Mouse (Mus musculus) forebrain, embryonic 14.5 days (tissue): ENCODE data around the gene Slc2a6. TPM values are rescaled to one million over a fixed set of nuclear protein-coding genes. Genes with fewer than 3 reads are reported as not detected.

Experiments
- ATAC-seq: fragments of 200-750 bp; cut with Nextera tagmentation; 2 replicates; pipeline ENCODE4 v1.8.0; 2017; ENCODE audit warnings: mild to moderate bottlenecking, moderate library complexity
- DNase-seq: peaks from one replicate; pipeline ENCODE4 v3.0.0-alpha.2; 2015; ENCODE audit warnings: low spot score
- H3K27ac ChIP-seq: fragments of 300-500 bp; sonication (generic); 2 replicates; pipeline ENCODE4 v1.5.1; 2014; ENCODE audit warnings: low read depth, mild to moderate bottlenecking, control low read depth, low read length, moderate library complexity
- H3K27me3 ChIP-seq: fragments of 300-500 bp; sonication (generic); replicated peaks from 2 replicates; pipeline ENCODE4 v1.6.1; 2014; ENCODE audit warnings: low read length, control low read depth, mixed read lengths; ENCODE audit not compliant: control insufficient read depth, insufficient read depth
- H3K36me3 ChIP-seq: fragments of 300-500 bp; sonication (generic); 2 replicates; pipeline ENCODE4 v1.6.1; 2014; ENCODE audit warnings: low read length, control low read depth; ENCODE audit not compliant: control insufficient read depth, insufficient read depth
- H3K4me1 ChIP-seq: fragments of 300-500 bp; sonication (generic); 2 replicates; pipeline ENCODE4 v1.6.1; 2014; ENCODE audit warnings: antibody characterized with exemption, low read length, control low read depth; ENCODE audit not compliant: control insufficient read depth, insufficient read depth
- H3K4me2 ChIP-seq: fragments of 300-500 bp; sonication (generic); 2 replicates; pipeline ENCODE4 v1.6.1; 2014; ENCODE audit warnings: mild to moderate bottlenecking, control low read depth, low read length
- H3K4me3 ChIP-seq: fragments of 300-500 bp; sonication (generic); 2 replicates; pipeline ENCODE4 v1.5.1; 2014; ENCODE audit warnings: low read depth, low read length, control low read depth
- H3K9ac ChIP-seq: fragments of 300-500 bp; sonication (generic); 2 replicates; pipeline ENCODE4 v1.6.1; 2014; ENCODE audit warnings: mild to moderate bottlenecking, low read length, control low read depth, moderate library complexity
- H3K9me3 ChIP-seq: fragments of 300-500 bp; sonication (generic); replicated peaks from 2 replicates; pipeline ENCODE4 v1.6.1; 2016; ENCODE audit warnings: low read length, control low read depth, mixed read lengths; ENCODE audit not compliant: control insufficient read depth
- WGBS: fragments of 180-500 bp; shearing (Covaris S2); extraction: QIAGEN DNeasy Blood & Tissue Kit; methylation state at CpG from one replicate; pipeline ENCODE4 v1.1.7; 2014; 5-methylcytosine and 5-hydroxymethylcytosine counted together
- polyA plus RNA-seq: library from polyadenylated mRNA; unstranded; fragments of >200 nt; fragmentation: Nextera tagmentation; extraction: Ambion mirVana; gene quantifications from 2 replicates; pipeline ENCODE4 v1.2.1, GENCODE M21; 2014

Slc2a6 gene
- polyA plus RNA-seq, 1 experiment from 2014 or later = 3.4 TPM

- no peak for ATAC-seq
- Histone ChIP-seq H3K4me3 (no peak overlapping the region), H3K27ac (no peak overlapping the region), H3K9me3 (no peaks in the 10 kb centered on the region), H3K27me3 (no peaks in the 10 kb centered on the region), H3K4me2 (no peak overlapping the region), H3K4me1 (peaks cover 13% of the 10 kb centered on the region), H3K9ac (no peak overlapping the region), H3K36me3 (no peaks in the 10 kb centered on the region)
- WGBS = 58% methylated on average over 4 of the region's 4 CpGs
- DNase-seq = no peak
Observed at GRCm38 (mm10) chr2:27006255-27006654, 21.5 kb downstream of the Slc2a6 start.

GRCm38 (mm10) chr2:26997993-26998392 lies 29.8 kb downstream of the Slc2a6 start:
- no peaks in the 10 kb centered on the region for H3K9me3 ChIP-seq
- ATAC-seq (no peak), DNase-seq (no peak)
- H3K27ac ChIP-seq = no peak overlapping the region
- H3K4me2 ChIP-seq = no peak overlapping the region
- no peaks in the 10 kb centered on the region for H3K4me1 ChIP-seq
- no peak overlapping the region for H3K4me3 ChIP-seq
- 90% methylated on average over 7 of the region's 7 CpGs for WGBS
- H3K9ac ChIP-seq = no peak overlapping the region
- H3K27me3 ChIP-seq = no peaks in the 10 kb centered on the region
- H3K36me3 ChIP-seq = no peaks in the 10 kb centered on the region

- 83% methylated on average over 1 of the region's 1 CpGs for WGBS
- DNase-seq (no peak), ATAC-seq (no peak)
Observed at GRCm38 (mm10) chr2:26997498-26997897, 30.3 kb downstream of the Slc2a6 start.

GRCm38 (mm10) chr2:26993936-26994335 lies 33.9 kb downstream of the Slc2a6 start:
- no peak for DNase-seq
- 84% methylated on average over 3 of the region's 3 CpGs for WGBS
- H3K27ac ChIP-seq = no peak overlapping the region

More at GRCm38 (mm10) chr2:26997498-26997897, 30.3 kb downstream of the Slc2a6 start:
- Histone ChIP-seq H3K36me3 (no peaks in the 10 kb centered on the region), H3K9me3 (no peaks in the 10 kb centered on the region), H3K27me3 (no peaks in the 10 kb centered on the region), H3K4me1 (no peaks in the 10 kb centered on the region), H3K27ac (no peak overlapping the region), H3K4me3 (no peak overlapping the region), H3K9ac (no peak overlapping the region), H3K4me2 (no peak overlapping the region)

GRCm38 (mm10) chr2:26984640-26985039 lies 43.2 kb downstream of the Slc2a6 start:
- WGBS = 85% methylated on average over 5 of the region's 5 CpGs
- ATAC-seq = no peak
- H3K27me3 ChIP-seq = no peaks in the 10 kb centered on the region
- no peaks in the 10 kb centered on the region for H3K4me1 ChIP-seq
- no peak overlapping the region for H3K4me2 ChIP-seq
- H3K27ac ChIP-seq = no peak overlapping the region
- H3K4me3 ChIP-seq = no peak overlapping the region
- no peak overlapping the region for H3K9ac ChIP-seq
- H3K9me3 ChIP-seq = no peaks in the 10 kb centered on the region
- no peak for DNase-seq
- H3K36me3 ChIP-seq = no peaks in the 10 kb centered on the region

More at GRCm38 (mm10) chr2:26993936-26994335, 33.9 kb downstream of the Slc2a6 start:
- no peak overlapping the region for H3K9ac ChIP-seq
- H3K4me3 ChIP-seq = no peak overlapping the region
- no peak overlapping the region for H3K4me2 ChIP-seq
- no peaks in the 10 kb centered on the region for H3K4me1 ChIP-seq
- H3K36me3 ChIP-seq = no peaks in the 10 kb centered on the region
- H3K27me3 ChIP-seq = no peaks in the 10 kb centered on the region
- H3K9me3 ChIP-seq = no peaks in the 10 kb centered on the region
- no peak for ATAC-seq

GRCm38 (mm10) chr2:26984179-26984578 lies 43.6 kb downstream of the Slc2a6 start:
- 68% methylated on average over 2 of the region's 2 CpGs for WGBS
- H3K4me3 ChIP-seq = no peak overlapping the region
- H3K4me2 ChIP-seq = no peak overlapping the region
- ATAC-seq (no peak), DNase-seq (no peak)
- no peaks in the 10 kb centered on the region for H3K36me3 ChIP-seq
- H3K9ac ChIP-seq = no peak overlapping the region
- no peak overlapping the region for H3K27ac ChIP-seq
- H3K27me3 ChIP-seq = no peaks in the 10 kb centered on the region
- H3K4me1 ChIP-seq = no peaks in the 10 kb centered on the region
- H3K9me3 ChIP-seq = no peaks in the 10 kb centered on the region

GRCm38 (mm10) chr2:26980361-26980760 lies 47.4 kb downstream of the Slc2a6 start:
- 86% methylated on average over 1 of the region's 1 CpGs for WGBS
- Histone ChIP-seq H3K4me1 (no peaks in the 10 kb centered on the region), H3K4me3 (no peak overlapping the region), H3K9me3 (no peaks in the 10 kb centered on the region), H3K4me2 (no peak overlapping the region), H3K27ac (no peak overlapping the region), H3K36me3 (no peaks in the 10 kb centered on the region), H3K9ac (no peak overlapping the region), H3K27me3 (no peaks in the 10 kb centered on the region)
- no peak for ATAC-seq
- DNase-seq = no peak

GRCm38 (mm10) chr2:26973960-26974359 lies 53.8 kb downstream of the Slc2a6 start:
- no peak overlapping the region for H3K4me2 ChIP-seq
- WGBS = 65% methylated on average over 4 of the region's 4 CpGs
- H3K9me3 ChIP-seq = no peaks in the 10 kb centered on the region
- DNase-seq (no peak), ATAC-seq (no peak)
- no peaks in the 10 kb centered on the region for H3K27me3 ChIP-seq
- no peak overlapping the region for H3K9ac ChIP-seq
- H3K4me1 ChIP-seq = no peaks in the 10 kb centered on the region
- no peak overlapping the region for H3K27ac ChIP-seq
- no peak overlapping the region for H3K4me3 ChIP-seq
- H3K36me3 ChIP-seq = no peaks in the 10 kb centered on the region

GRCm38 (mm10) chr2:26973116-26973515 lies 54.7 kb downstream of the Slc2a6 start, which contains the start of gene Adamts13:
TSS of gene Adamts13 (plus strand) at chr2:26973416.
- no peaks in the 10 kb centered on the region for H3K9me3 ChIP-seq

More at GRCm38 (mm10) chr2:26973116-26973515, 54.7 kb downstream of the Slc2a6 start, which contains the start of gene Adamts13:
- 67% methylated on average over 3 of the region's 3 CpGs for WGBS
- Histone ChIP-seq H3K4me1 (no peaks in the 10 kb centered on the region), H3K27me3 (no peaks in the 10 kb centered on the region), H3K4me3 (no peak within 1 kb of the TSS), H3K27ac (no peak within 1 kb of the TSS), H3K36me3 (no peaks in the 10 kb centered on the region), H3K9ac (no peak within 1 kb of the TSS), H3K4me2 (no peak within 1 kb of the TSS)
- DNase-seq (no peak), ATAC-seq (no peak)
